Mouse (Mus musculus) splenic B cell, adult 2 months (primary cell): ENCODE measurements around the gene Akr1c6.
"Not testable (repeated sequence)": the region's sequence is repeated elsewhere in the genome, so short reads cannot be mapped to it uniquely, and the experiment has no call there.

Source experiments
- DNase-seq: peaks from one replicate; pipeline ENCODE4 v3.0.0-alpha.2; 2011; ENCODE audit warnings: low read depth, low spot score
- H3K27me3 ChIP-seq: 2 replicates; pipeline ENCODE4 v1.6.1; 2012; ENCODE audit warnings: mild to moderate bottlenecking, low read length, moderate library complexity, mixed read lengths; ENCODE audit not compliant: control insufficient read depth, poor library complexity, insufficient read depth, severe bottlenecking
- H3K36me3 ChIP-seq: 2 replicates; pipeline ENCODE4 v1.6.1; 2012; ENCODE audit warnings: mild to moderate bottlenecking, low read length, moderate library complexity, mixed read lengths; ENCODE audit not compliant: control insufficient read depth, poor library complexity, insufficient read depth, severe bottlenecking

Akr1c6 gene

GRCm38 (mm10) chr13:4434006-4434405, at the start of gene Akr1c6:
TSS of gene Akr1c6 (plus strand) at chr13:4434306.
- Histone ChIP-seq H3K36me3 (no peaks in the 10 kb centered on the region), H3K27me3 (no peaks in the 10 kb centered on the region)
- no peak for DNase-seq

- H3K36me3 ChIP-seq: no peaks in the 10 kb centered on the region
- no peaks in the 10 kb centered on the region for H3K27me3 ChIP-seq
- no peak for DNase-seq
Measured at GRCm38 (mm10) chr13:4384918-4385317, 49.2 kb upstream of the Akr1c6 start.

- Histone ChIP-seq H3K27me3 (no peaks in the 10 kb centered on the region), H3K36me3 (no peaks in the 10 kb centered on the region)
- DNase-seq: no peak
Measured at GRCm38 (mm10) chr13:4385541-4385940, 48.6 kb upstream of the Akr1c6 start.

- Histone ChIP-seq H3K36me3 (no peaks in the 10 kb centered on the region), H3K27me3 (no peaks in the 10 kb centered on the region)
- DNase-seq: no peak
Measured at GRCm38 (mm10) chr13:4388762-4389446, 45.2 kb upstream of the Akr1c6 start.

- DNase-seq, H3K36me3 ChIP-seq, H3K27me3 ChIP-seq: not testable (repeated sequence)
Measured at GRCm38 (mm10) chr13:4400360-4400759, 33.7 kb upstream of the Akr1c6 start.

- H3K36me3 ChIP-seq: no peaks in the 10 kb centered on the region
- DNase-seq: no peak
- H3K27me3 ChIP-seq: no peaks in the 10 kb centered on the region
Measured at GRCm38 (mm10) chr13:4400831-4401230, 33.3 kb upstream of the Akr1c6 start.

GRCm38 (mm10) chr13:4402221-4402620, 31.9 kb upstream of the Akr1c6 start:
- H3K27me3 ChIP-seq: no peaks in the 10 kb centered on the region
- no peaks in the 10 kb centered on the region for H3K36me3 ChIP-seq
- DNase-seq: no peak

- Histone ChIP-seq H3K27me3 (no peaks in the 10 kb centered on the region), H3K36me3 (no peaks in the 10 kb centered on the region)
Measured at GRCm38 (mm10) chr13:4404726-4405125, 29.4 kb upstream of the Akr1c6 start.

GRCm38 (mm10) chr13:4406771-4407170, 27.3 kb upstream of the Akr1c6 start:
- Histone ChIP-seq H3K27me3 (no peaks in the 10 kb centered on the region), H3K36me3 (no peaks in the 10 kb centered on the region)
- no peak for DNase-seq

More at GRCm38 (mm10) chr13:4404726-4405125, 29.4 kb upstream of the Akr1c6 start:
- no peak for DNase-seq

- Histone ChIP-seq H3K36me3 (no peaks in the 10 kb centered on the region), H3K27me3 (no peaks in the 10 kb centered on the region)
- no peak for DNase-seq
Measured at GRCm38 (mm10) chr13:4428558-4428957, 5.5 kb upstream of the Akr1c6 start.

GRCm38 (mm10) chr13:4429034-4429433, 5.1 kb upstream of the Akr1c6 start:
- Histone ChIP-seq H3K27me3 (no peaks in the 10 kb centered on the region), H3K36me3 (no peaks in the 10 kb centered on the region)

GRCm38 (mm10) chr13:4431129-4431528, 3.0 kb upstream of the Akr1c6 start:
- no peak for DNase-seq
- Histone ChIP-seq H3K36me3 (no peaks in the 10 kb centered on the region), H3K27me3 (no peaks in the 10 kb centered on the region)

More at GRCm38 (mm10) chr13:4429034-4429433, 5.1 kb upstream of the Akr1c6 start:
- DNase-seq: no peak

- Histone ChIP-seq H3K27me3 (no peaks in the 10 kb centered on the region), H3K36me3 (no peaks in the 10 kb centered on the region)
- DNase-seq: no peak
Measured at GRCm38 (mm10) chr13:4465641-4466040, 31.5 kb downstream of the Akr1c6 start.

GRCm38 (mm10) chr13:4467896-4468295, 33.8 kb downstream of the Akr1c6 start:
- DNase-seq: no peak
- H3K27me3 ChIP-seq: no peaks in the 10 kb centered on the region
- H3K36me3 ChIP-seq: no peaks in the 10 kb centered on the region
